Mouse (Mus musculus) layer of hippocampus, adult 11-12 months (tissue): ENCODE results near the gene Gata1.
"Not testable (repeated sequence)": the region's sequence is repeated elsewhere in the genome, so short reads cannot be mapped to it uniquely, and the experiment has no call there.

Source experiments
- DNase-seq: peaks from one replicate; pipeline ENCODE4 v3.0.0; 2022; ENCODE audit warnings: low spot score

The Gata1 gene

DNA sequence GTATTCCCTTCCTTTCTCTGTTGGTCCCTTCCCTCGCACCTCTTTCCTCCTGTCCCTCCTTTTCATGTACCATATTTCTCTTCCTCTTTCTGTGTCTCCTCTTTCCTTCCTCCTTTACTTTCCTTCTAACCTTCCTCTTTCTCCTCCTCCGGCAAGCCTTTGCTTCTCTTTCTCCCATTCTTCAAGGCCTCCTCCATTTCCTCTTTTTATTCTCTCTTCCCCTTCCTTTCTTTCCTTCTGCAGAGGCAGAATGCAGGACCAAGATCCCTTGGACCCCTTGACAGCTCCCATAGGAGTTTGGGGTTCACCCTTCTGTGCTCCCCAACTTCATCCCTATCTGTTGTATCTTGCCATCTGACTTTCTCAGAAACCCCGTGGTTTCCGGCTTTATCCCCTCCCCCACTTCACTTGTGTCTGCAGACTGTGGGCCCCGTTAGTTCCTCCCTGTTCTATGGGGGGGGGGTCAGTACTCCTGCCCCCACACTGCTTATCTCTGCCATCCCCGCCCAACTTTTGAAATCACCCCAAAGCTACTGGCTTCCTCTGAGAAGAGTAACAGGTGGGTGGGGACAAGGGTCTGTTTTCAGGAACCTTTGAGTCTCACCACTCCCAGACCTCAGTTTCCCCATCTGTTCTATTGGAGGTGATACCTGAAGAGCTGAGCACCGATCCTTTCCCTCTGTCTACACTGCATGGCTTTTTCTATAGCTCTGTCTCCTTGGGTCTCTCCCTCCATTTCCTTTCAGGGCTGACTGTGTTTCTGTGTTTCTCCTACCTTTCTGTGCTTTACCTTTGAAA is 13.8 kb downstream of the Gata1 start:
- no peak for DNase-seq

DNA sequence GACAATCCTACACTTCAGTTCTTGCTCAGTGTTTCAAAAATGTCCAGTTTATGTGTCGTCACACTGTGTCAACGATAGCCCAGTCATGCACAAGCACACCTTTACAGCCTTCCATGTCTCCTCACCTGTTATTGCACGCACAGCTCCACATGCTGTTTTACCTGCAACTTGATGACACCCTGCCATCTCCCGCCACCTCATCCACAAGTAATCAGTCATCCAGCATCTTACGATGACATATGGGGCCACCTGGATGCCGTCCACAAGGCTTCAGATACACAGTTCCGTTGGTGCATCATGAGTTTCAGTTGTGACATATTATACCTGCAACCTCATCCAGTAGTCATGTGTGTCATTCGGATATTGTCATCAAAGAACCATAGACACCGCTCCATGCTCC is 19.0 kb downstream of the Gata1 start:
- DNase-seq, result no peak

- DNase-seq, result no peak
Observed at GRCm38 (mm10) chrX:7950091-7950490, 27.8 kb downstream of the Gata1 start.

DNA sequence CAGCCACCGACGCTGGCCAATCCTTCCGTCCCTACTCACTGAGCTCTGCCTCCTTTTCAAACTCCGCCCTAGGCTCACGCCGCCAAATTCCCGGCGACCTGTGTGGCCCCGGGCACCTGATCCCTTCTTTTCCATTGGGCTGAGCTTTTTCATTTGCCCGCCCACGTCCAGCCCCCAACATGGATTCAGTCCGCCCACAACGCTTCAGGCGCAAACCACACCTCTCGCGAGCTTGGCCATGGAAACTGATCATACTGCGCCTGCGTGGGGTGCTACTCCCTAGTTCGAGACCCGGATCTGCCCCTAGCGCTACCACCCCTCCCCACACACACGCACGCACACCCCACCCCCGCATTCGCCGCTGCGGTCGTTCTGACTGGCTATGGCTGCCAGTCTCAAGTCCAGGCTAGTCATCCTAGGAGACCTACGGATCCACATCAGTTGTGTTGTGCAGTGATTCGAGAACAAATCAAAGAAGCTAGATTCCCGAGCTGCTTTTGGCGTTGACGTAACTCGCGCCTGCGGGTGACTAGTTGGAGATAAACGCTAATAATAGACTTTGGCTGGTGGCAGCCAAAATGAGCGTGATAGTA is 29.9 kb downstream of the Gata1 start:
- DNase-seq, result peak; percentile 95

DNA sequence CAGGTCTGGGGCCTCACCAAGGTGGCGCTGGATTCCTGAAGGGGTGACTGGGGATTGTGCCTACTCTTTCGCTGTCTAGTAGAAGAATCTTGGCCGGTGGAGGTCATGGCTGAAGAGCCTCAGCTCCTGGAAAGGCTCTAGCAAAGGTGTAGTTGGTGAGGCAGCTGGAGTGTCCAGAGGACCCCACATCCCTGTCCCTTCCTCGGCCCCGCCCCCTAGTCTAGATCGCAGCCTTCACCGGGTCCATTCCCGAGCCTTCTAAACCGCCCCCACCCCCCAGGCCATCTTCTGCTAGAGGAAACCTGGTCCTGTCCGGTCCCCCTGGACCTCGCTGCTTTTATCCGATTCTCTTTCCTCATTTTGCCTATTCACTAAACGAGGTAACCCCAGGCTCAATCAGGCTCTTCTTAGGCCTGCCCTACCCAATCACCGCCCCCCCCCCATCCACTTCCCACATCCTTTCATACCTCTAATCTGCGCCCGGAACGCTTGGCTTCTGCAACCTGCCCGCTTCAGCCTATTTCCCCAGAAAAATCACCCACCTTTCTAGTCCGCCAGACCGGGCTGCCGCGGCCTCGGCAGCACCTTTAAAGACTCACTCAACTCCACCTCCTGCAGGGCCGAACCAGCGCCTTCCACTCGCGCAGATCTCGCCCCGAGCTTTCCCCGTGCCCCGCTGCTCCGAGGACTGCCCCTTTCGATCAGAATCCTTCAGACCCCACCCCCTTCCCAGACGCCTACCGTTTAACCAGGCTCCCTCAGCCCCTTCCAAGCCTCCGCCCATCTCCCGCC is 30.6 kb downstream of the Gata1 start, which contains the start of gene Hdac6:
Gene Hdac6 (minus strand): TSS at position 782 of the 792 bp plus-strand sequence.
- DNase-seq, result no peak

- DNase-seq, result no peak
Observed at GRCm38 (mm10) chrX:7945618-7946017, 32.3 kb downstream of the Gata1 start.

- DNase-seq, result no peak
Observed at GRCm38 (mm10) chrX:7937667-7938066, 40.2 kb downstream of the Gata1 start.

- no peak for DNase-seq
Observed at GRCm38 (mm10) chrX:7936874-7937273, 41.0 kb downstream of the Gata1 start.

DNA sequence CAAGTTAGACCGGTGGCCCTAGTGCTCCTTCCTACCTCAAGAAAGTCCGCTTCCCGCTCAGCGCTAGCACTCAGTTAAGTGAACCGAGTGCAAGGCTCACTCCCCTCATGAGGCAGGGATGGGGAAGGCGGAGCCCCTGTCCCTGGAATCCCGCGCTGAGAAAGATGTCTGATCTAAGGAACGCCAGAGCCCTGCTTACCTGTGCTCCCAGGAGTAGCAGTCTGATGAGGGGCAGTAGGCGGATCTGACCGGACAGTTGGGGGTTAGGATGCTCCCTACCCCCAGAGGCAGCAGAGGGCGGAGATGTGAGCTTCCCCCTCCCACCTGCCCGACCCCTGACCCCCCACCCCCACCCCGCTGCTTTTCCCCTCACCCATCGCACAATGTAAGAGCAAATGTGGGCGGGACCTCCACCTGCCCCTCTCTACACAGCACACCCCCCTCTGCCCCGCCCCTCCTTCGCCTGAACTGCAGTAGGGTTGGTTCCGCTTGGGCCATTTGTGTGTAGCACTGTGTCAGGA is 49.5 kb downstream of the Gata1 start, which contains the start of gene Eras:
Gene Eras (minus strand): TSS at position 338 of the 521 bp plus-strand sequence.
- no peak for DNase-seq

GRCm38 (mm10) chrX:7927116-7927515 is 50.8 kb downstream of the Gata1 start:
- DNase-seq, result no peak

DNA sequence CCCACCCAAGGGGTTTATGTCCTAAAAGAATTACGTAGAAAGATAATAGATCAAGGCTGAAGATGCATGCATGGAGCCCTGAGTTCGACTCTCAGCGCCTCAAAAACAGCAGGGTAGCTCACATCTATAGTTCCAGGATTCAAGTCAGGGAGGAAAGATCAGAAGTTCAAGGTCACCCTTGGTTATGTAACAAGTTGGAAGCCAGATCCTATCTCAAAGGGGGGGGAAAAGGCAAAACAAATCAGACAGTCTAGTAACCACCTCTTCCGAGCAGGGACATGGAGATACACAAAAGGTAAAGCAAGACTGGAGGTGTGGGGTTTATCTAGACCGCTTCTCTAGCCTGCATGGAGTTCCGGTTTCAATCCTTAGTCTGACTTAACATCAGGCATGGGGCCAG is 51.6 kb downstream of the Gata1 start:
- no peak for DNase-seq

DNA sequence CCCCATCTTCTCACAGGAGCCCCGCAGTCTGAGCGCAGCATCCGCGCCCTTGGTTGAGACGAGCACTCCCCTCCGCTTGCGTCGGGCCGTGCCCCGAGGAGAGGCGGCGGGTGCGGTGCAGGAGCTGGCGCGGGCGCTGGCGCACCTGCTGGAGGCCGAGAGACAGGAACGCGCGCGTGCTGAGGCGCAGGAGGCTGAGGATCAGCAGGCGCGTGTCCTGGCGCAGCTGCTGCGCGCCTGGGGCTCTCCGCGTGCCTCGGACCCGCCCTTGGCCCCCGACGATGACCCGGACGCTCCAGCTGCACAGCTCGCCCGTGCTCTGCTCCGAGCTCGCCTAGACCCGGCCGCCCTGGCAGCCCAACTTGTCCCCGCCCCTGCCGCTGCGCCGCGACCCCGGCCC is 55.8 kb downstream of the Gata1 start:
- no peak for DNase-seq

GRCm38 (mm10) chrX:7919601-7920383 is 58.1 kb downstream of the Gata1 start, which contains the start of gene Pcsk1n:
Gene Pcsk1n (plus strand): TSS chrX:7919822.
- peak; percentile 41 for DNase-seq

- DNase-seq, result not testable (repeated sequence)
Observed at GRCm38 (mm10) chrX:7917960-7918359, 59.9 kb downstream of the Gata1 start.

- not testable (repeated sequence) for DNase-seq
Observed at GRCm38 (mm10) chrX:7915669-7916068, 62.2 kb downstream of the Gata1 start.

GRCm38 (mm10) chrX:7910473-7910872 is 67.4 kb downstream of the Gata1 start:
- DNase-seq, result no peak
